Mouse (Mus musculus) thymus, postnatal 10 days (tissue): ENCODE results near the gene Myh14.

Source experiments
- DNase-seq, 2 experiments: peaks; one replicate each; pipeline ENCODE4 v3.0.0; 2021; ENCODE audit warnings: low spot score in 2 of 2

Myh14 gene

DNA sequence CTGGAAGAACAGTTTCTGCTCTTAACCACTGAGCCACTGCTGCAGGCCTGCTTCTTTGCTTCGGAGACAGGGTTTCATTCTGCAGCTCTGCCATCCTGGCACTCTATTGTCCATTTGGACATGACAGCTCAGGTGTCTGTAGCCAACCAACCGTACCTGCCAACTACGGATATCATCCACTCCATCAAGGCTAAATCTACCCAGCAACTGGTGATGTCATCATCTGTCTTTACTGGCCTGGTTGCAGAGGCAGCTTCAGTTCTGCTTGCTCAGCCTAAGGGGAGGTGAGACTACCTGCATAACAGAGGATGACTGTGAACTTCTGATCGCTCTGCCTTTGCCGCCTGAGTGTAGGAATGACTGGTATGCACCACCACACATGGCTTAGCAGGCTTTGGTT, 1.6 kb upstream of the Myh14 start:
- DNase-seq = no peak

DNA sequence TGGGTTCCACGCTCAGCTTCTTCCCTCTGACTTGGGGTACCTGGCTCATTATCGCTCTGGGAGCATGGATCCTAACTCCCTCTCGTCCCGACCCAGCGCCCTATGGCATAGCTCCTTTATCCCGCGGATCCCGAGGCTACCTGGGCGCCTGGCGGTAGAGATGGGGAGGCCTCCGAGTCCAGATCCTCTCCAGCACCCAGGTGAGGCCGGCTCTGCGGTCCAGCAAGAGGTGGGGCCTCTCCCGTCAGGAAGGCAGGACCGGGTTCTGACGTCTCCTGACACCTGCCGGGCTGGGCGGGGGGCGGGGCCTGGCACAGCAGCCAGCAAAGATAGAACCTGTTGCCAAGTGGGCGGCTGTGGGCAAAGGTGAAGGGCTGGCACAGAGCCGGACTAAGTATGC, 1.5 kb downstream of the Myh14 start:
- no peak for DNase-seq

DNA sequence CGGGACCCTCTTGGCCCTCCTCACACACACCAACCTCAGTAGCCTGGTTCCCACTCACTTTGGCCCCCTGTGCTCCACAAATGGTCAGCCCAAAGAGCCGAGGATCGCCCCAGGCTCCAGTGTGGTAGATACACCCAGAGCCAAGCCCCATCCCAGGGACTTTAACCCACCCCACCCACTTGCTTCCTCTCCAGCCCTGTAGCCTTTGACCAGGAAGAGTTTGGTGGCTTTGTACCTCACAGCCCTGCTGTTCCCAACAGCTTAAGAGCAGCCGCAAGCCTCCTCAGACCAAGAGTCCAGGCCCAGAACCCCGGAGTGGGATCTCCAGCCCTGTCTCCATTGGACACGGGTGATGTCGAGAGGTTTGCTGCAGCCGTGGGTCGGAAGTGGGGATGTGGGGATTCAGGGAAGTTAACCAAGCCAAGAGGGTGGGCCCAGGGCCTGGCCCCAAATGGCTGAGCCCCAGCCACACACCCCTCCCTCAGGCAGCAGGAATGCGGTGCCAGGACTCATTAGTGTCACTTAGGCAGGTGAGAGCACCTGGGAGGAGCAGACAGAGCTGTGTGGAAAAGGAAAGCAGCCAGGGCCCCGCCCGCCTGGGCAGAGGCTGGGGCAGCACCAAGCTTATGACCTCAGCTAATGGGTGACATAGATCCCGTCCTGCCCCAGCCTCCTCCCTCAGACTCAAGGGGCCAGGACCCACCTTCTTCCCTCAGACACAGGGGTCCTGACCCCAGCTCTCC, 2.5 kb downstream of the Myh14 start:
- no peak for DNase-seq

DNA sequence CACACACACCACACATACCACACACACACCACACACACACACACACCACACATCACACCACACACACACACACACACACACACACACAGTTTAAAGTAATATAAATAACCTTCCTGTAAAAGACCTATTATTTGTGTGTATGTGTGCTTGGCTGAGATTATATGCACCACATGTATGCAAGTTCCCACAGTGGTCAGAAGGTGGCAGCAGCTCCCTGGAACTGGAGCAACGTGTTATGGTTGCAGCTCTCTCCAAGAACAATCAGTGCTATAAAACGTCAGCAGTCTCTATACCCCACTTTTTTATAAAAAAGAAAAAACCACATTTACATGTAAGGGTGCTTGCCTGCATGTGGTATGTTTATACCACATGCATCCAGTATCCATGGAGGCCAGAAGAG, 4.2 kb downstream of the Myh14 start:
- DNase-seq = no peak

DNA sequence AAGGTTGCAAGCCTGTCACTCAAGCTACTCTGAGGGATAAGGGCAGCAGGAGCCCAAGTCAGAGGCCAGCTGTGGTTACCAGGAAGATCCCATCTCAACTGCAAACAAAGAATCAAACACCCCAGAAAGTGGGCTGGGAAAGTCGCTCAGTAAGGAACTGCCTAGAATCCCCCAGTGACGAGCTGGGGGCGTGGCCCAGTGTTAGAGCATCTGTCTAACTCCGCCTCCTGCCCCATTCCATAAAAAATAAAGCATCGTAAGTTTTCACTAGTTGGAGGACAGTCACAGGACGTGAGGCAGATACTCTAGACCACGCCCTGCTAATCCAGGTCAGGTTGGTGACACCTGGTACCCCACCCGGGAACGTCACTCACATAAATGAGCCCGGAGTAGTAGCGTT, 5.9 kb downstream of the Myh14 start:
- no peak for DNase-seq

DNA sequence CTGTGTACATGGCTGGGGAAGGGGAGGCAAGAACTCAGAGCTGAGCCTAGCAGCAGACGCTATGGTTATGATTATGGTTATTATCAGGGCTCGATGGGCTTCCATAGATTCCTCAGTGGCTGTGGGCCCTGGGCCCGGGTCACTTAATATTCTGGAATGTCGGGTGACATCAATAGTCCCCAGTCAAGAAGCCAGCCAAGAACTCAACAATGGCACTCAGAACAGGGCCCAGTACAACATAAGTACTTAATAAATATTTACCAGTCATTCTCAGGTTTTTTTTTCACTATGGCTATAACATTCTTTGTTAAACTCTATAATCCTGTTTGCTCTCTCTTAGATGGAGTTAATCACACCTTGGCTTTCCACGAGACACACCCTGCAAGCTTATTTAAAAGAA, 7.1 kb downstream of the Myh14 start:
- no peak for DNase-seq

DNA sequence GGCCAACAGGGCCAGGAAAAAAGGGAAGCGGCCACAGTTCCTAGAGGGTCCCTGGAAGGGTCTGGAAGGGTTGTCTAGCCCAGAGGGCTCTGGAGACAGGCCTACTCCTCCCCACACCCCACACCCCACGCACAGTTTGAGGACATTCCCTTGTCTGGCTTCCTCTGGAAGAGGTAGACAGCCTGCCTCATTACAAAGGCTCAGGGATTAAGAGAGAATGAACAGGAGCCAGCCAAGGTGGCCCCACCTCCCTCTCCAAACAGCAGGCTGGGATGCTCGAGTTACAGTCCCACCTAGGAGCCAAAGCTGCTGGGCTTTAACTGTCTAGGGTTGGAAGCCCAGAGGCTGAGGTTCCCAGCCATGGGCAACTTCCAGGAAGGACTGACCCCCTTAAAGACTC, 8.1 kb downstream of the Myh14 start:
- DNase-seq = no peak

DNA sequence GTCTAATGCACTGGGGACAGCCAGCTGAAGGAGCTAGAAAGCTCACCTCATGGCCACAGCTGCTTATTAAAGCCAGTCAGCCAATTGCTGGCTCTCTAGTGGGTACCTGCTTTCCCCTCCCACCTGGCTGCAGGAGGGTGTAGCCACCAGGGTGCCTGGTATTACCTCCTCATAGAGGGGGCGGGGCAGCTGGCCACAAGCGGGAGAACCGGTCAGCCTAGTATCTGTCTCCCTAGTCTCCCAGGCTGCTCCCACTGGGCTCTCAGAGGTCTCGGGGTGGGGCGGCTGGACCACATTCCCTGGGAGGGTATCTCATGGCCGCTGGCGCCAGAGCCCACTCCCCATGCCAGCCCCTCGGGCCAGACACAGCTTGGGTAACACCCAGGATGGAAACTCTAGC, 8.5 kb downstream of the Myh14 start:
- DNase-seq = no peak

DNA sequence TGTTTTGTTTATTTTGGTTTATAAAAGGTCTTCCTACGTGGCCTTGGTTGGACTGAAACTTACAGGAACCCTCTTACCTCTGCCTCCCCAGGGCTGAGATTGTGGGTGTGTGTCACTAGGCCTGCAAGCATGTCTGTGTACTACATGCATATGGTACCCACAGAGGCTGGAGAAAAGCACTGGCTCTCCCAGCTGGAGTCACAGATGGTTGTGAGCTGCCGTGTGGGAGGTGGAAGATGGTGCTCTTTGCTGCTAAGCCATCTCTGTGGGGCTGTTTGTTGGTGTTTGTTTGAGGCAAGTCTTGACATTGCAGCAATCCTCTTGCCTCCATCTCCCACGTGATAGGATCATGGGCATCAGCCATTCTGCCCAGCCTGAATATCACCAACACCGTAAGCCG, 9.4 kb downstream of the Myh14 start:
- no peak for DNase-seq

DNA sequence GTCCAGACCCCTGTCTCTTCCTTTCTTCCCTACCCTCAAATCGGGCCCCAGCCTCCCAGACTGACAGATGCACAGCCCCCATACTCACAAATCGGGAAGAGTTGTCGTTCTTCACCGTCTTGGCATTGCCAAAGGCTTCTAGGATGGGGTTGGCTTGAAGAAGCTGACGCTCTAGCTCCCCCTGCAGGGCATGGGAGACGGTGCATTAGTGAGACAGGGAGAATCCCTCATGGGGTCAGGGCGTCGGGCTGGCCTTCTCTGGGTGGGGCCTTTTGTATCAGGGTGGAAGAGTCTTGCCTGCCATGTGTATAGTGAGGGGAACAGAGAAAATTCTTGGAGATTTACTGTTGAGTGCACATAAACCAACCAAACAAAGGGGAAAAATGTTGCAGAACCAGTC, 15.1 kb downstream of the Myh14 start:
- DNase-seq = peak; percentile 24 to 57

DNA sequence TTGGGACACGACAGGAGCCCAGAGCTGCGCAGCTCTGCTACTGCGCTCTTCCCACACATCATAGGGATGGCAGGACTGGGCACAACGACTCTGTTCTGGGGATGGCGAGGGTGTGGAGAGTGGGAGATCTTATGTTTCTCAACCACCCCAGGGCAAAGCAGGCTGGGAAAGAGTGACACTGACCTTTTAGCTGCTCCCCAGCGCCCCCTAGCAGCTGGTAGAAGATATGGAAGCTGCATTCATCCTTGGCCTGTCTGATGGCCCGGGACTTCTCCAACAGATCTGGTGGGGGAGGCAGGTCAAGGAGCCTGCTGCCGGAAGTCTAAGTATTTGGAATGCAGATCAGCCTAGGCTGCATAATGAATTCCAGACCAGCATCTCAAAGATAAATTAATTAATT, 16.9 kb downstream of the Myh14 start:
- peak in 1 of 2 experiments; percentile 35 for DNase-seq

DNA sequence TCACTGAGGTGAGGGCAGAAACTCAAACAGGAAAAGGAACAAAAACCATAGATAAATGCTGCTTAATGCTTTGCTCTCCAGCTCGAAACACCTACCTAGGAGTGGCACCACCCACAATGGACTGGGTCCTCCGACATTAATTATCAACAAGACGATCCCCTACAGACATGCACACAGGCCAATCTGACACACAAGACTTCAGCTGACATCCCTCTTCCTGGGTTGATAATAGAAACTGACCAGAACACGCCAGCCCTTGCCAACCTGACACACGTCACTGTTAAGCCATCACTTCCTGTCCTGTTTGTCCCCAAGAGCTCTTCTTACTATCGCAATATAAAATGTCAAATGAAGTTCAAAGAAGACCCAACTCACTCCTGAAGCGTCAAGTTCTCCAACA, 19.2 kb downstream of the Myh14 start:
- DNase-seq = no peak

DNA sequence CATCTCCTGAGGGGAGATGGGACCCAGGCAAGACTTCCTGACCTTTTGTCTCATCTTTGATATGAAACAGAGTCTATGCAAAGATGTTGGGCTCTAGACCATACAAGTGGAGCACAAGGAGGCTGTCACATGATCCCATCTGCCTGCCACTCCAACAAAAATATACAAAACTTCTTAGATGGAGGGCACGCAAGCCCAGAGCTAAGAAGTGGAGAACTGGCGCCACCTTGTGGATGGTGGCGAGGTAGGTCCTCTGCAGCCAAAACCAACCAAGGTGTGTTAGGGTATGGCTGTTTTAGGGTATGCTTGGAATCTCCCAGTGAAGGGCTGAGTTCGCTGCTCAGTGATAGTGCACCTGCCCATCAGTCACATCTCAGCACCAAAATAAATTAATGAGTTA, 20.7 kb downstream of the Myh14 start:
- DNase-seq = peak in 1 of 2 experiments; percentile 45

DNA sequence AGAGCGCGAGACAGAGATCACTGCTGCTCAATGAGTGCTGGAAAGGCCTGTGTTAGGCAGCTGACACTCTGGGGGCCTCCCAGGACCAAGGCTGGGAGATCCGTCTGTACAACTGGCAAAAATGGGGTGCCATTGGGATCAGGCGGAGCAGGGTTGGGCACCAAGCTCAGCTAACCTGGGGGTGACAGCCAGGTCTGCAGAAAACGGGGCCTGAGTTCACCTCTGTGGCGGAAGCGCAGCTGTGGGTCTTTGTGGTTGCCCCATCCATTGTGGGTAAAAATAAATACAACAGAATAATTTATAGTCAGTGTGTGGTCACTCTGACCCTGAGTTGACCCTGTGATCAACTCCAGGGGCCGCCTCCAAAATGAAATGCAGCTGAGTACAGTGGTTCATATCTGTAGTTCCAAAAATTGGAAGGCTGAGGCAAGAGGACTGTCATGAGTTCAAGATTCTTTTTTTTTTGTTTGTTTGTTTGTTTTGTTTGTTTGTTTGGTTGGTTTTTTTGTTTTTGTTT, 21.5 kb downstream of the Myh14 start:
- DNase-seq = no peak

DNA sequence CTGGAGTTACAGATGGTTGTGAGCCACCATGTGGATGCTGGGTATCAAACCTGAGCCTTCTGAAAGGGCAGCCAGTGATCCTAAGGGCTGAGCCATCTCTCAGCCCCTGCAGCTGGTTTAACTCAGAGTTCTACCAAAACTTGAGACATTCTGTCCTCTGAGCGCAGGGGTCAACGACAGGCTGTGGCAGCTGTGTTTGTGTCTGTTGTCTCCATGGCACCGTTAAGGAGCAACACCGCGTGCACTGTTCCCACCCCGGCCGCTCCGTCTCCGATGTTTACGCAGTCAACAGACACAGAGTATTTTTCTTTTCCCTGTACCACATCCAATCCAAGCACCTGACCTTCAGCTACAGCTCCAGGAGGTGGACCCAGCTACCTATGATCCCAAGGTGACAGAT, 22.9 kb downstream of the Myh14 start:
- DNase-seq = no peak

DNA sequence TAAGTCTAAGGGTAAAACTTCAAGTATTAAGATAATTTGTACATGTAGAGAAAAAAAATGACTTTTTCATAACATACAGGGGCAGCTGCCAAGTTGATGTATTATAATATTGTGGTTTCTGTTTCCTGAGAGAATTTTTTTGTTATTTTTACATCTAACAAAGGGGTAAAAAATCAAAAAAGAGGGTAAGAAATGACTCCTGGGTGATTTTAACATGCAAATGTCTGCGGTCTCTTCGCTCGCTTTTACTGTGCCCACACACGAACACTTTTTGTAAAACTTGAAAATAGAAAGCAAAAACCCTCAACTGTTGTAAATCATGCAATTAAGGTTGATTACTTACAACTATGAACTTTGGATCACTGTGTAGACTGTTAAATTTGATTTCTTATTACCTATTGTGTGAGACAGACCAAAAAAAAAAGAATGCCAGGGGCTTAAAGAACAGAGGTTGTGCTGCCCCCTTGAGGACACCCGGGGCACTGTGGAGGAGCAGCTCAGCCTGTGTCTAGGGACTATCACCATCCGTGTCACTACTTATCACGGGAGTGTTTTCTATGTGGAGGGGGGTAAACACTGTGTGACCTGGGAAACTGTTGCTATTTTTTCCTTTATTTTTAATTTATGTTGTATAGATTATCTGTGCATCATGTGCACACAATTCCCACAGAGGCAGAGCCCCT, 23.5 kb downstream of the Myh14 start:
- DNase-seq = peak; percentile 16 to 72

DNA sequence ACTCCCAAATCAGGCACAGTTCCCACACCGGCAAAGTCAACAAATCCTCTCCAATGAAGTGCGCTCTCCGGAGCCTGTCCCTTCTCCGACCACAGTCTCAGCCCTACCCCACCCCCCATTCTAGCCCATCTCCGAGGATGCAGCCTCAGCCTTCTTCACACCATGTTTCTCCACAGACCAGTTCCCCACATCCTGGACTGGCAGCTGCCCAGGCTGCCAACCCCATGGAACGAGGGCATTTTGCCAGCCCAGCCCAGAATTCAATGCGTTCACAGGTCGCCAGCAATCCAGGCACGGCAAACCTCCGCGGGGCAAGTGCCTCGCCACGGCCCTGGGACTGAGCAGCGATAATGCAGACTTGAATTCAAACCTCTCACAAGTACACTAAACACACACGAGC, 24.7 kb downstream of the Myh14 start:
- DNase-seq = no peak

DNA sequence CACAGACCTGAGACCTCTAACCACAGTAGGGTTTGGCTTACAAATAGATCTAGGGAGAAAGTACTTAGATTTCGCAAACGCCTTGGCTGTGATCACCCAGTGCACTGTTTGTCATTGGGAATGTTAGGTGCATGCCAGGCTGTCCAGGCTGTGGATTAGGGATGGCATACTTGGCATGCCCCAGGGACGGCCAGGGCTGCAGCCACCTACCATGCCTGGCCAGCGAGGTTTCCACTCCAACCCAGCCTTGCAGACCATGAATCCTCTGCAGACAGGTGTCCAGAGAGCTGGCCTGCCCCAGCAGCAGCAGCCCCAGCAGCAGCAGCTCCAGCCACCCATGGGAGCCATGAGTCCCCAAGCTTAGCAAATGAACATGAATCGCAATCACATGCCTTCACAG, 25.4 kb downstream of the Myh14 start:
- DNase-seq = no peak

DNA sequence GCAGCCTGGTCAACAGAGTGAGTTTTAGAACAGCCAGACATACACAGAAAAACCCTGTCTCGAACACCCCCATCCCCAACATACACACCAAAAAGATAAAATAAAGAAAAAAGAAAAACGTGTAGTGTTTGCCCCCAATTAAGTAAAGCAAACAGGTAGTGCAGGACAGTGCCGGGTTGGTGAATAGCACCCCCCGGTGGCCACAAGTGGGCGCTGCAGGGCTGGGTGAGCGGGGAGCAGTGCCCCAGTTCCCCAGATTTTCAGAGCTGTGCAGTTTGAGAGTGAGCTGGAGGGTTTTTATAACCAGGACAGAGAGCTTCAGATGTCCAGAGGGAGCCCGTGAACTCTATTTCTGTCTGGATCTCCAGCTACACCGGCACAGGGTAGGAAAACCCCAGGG, 28.8 kb downstream of the Myh14 start:
- peak in 1 of 2 experiments; percentile 54 for DNase-seq

DNA sequence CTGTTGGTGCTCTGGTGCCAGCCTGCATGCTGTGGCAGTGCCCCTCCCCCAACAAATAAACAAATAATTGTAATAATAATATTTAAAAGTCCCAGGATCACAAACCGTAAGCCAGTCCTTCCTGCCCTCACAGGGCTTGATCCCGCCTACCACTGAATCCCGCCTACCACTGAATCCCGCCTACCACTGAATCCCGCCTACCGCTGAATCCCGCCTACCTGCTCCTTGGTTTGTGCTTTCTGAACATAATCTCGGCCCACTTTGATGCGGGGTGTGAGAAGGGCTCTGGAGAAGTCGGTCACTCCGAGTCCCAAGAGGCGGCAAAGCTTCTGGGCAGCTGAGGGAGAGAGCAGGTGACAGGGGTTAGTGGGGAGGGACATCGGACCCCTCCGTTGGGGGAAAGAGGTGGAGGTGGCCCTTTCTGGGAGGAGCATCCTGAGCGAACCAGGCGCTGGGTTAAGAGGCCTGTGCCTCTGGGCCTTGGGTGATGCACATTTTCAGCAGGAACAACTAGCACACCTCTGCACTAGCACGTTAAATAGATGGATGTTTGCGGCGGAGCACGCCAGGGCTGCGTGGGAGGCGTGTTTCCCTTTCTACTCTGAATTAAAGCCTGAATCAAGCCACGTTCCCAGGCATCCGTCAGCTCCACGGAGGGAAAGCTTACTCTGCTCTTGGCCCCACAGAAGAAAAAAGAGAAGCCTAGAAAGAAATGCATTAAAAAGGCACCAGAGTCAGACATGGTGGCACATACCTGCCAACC, 29.6 kb downstream of the Myh14 start:
- DNase-seq = no peak

DNA sequence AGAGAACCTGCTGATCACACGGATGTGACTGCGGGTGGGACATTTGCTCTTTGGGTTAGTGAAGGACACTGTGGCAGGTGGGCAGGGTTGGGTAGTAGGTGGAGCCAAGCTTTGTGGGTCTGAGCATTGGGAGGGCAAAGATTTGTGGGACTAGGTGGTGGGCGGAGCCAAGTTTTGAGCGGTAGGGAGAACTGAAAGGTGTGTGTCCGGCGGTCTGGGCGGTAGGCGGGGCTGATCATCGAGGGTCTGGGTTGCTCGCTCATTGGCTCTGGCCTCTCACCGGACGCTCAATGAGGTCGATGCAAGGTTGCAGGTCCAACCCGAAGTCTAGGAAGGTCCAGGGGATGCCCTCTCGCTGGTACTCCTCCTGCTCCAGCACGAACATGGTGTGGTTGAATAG, 32.0 kb downstream of the Myh14 start:
- DNase-seq = no peak

DNA sequence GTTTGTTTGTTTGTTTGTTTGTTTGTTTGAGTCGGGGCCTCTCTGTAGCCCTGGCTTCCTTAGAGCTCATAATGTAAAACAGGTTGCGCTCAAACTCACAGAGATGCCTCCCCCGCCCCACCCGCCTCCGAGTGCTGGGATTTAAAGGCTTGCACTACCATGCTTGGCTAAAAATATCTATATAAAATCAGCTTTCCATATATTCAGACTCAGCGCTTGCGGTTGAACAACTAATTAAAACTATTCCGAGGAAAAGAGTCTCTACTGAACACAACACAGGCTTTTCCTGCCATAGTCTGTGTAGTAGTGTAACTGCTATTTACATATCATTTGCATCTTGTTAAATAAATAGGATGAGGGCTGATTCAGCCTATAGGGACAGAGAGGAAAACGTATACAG, 34.0 kb downstream of the Myh14 start:
- no peak for DNase-seq

DNA sequence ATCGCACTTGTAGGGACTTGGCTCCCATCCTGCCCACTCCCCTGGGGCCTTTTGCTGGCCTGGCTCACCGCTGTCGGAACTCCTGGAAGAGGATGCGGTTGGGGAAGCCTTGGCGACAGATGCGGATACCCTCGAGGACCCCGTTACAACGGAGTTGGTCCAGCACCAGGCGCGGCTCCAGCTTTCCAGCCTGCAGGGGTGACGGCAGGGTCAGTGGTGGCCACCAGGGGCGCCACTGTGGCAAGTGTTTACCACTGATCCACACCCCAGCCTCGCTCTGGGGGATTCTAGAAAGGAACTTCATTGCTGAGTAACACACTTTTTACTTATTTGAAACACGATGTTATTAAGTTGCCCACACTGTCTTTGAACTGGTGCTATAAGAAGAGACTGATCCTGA, 37.2 kb downstream of the Myh14 start:
- DNase-seq = no peak
